Mouse (Mus musculus) monocyte, adult 2 months (primary cell): Measurements from ENCODE around the gene Rab36.
"Not testable (repeated sequence)": the region's sequence is repeated elsewhere in the genome, so short reads cannot be mapped to it uniquely, and the experiment has no call there.

ENCODE experiments used
- DNase-seq, 2 experiments: peaks; one replicate each; pipeline ENCODE4 v3.0.0; 2022; ENCODE audit warnings: low spot score in 2 of 2, low read depth in 1 of 2

Rab36 gene

GRCm38 (mm10) chr10:75036883-75037379 lies at the start of gene Rab36:
Gene Rab36 (plus strand): TSS chr10:75037058.
- DNase-seq = peak in 1 of 2 experiments; percentile 35

- no peak for DNase-seq
These were observed 49.0 kb upstream of the Rab36 start for GRCm38 (mm10) chr10:74987698-74988470.

- DNase-seq = no peak
These were observed 47.0 kb upstream of the Rab36 start for GRCm38 (mm10) chr10:74989814-74990213.

GRCm38 (mm10) chr10:74990584-74991322 lies 46.1 kb upstream of the Rab36 start:
- no peak for DNase-seq

- DNase-seq = no peak
These were observed 42.0 kb upstream of the Rab36 start for GRCm38 (mm10) chr10:74994863-74995262.

GRCm38 (mm10) chr10:74995377-74995776 lies 41.5 kb upstream of the Rab36 start:
- no peak for DNase-seq

GRCm38 (mm10) chr10:75001391-75001790 lies 35.5 kb upstream of the Rab36 start:
- DNase-seq = no peak

- DNase-seq = no peak
These were observed 32.8 kb upstream of the Rab36 start for GRCm38 (mm10) chr10:75004067-75004466.

- DNase-seq = no peak
These were observed 29.8 kb upstream of the Rab36 start for GRCm38 (mm10) chr10:75006889-75007662.

GRCm38 (mm10) chr10:75010704-75011103 lies 26.2 kb upstream of the Rab36 start:
- DNase-seq = no peak

GRCm38 (mm10) chr10:75015465-75015864 lies 21.4 kb upstream of the Rab36 start:
- no peak for DNase-seq

GRCm38 (mm10) chr10:75016481-75016880 lies 20.4 kb upstream of the Rab36 start:
- DNase-seq = no peak

GRCm38 (mm10) chr10:75020271-75020670 lies 16.6 kb upstream of the Rab36 start:
- no peak for DNase-seq

- peak in 1 of 2 experiments; percentile 27 for DNase-seq
These were observed 15.7 kb upstream of the Rab36 start for GRCm38 (mm10) chr10:75021138-75021537.

GRCm38 (mm10) chr10:75026491-75026890 lies 10.4 kb upstream of the Rab36 start:
- no peak for DNase-seq

- DNase-seq = no peak
These were observed 8.1 kb upstream of the Rab36 start for GRCm38 (mm10) chr10:75028743-75029142.

GRCm38 (mm10) chr10:75029677-75030076 lies 7.2 kb upstream of the Rab36 start:
- no peak for DNase-seq

GRCm38 (mm10) chr10:75030234-75030633 lies 6.6 kb upstream of the Rab36 start:
- DNase-seq = no peak

GRCm38 (mm10) chr10:75031345-75032114 lies 5.3 kb upstream of the Rab36 start:
- no peak for DNase-seq

- DNase-seq = no peak
These were observed 4.5 kb upstream of the Rab36 start, which contains the start of gene Rsph14 for GRCm38 (mm10) chr10:75032395-75032794. Gene Rsph14 (minus strand): TSS chr10:75032586.

GRCm38 (mm10) chr10:75042060-75042459 lies 5.2 kb downstream of the Rab36 start:
- not testable (repeated sequence) for DNase-seq
